Mouse (Mus musculus) gastrocnemius, postnatal 14 days (tissue): ENCODE data around the gene Taar5. TPM values are rescaled to one million over a fixed set of nuclear protein-coding genes. Genes with fewer than 3 reads are reported as not detected.

Experiments
- DNase-seq: peaks from one replicate; pipeline ENCODE4 v3.0.0; 2021; ENCODE audit warnings: mixed read lengths
- intact Hi-C: fragments of 180-260 bp; cut with DNase I; formaldehyde crosslinking; loops from one replicate; pipeline ENCODE4 v1.15.1; 2025; ENCODE audit warnings: low total_unique reads
- long read RNA-seq, 2 experiments: library from polyadenylated mRNA; stranded (forward); transcript quantifications; one replicate each; pipeline ENCODE4 v2.0.0; 2021
- total RNA-seq, 2 experiments: library from RNA; stranded (reverse); gene quantifications; 2 replicates each; pipeline ENCODE4 v1.2.3; 2021

Gene Taar5
- total RNA-seq: not detected
- long read RNA-seq, experiment 1: 0 reads
- long read RNA-seq, experiment 2: 0 reads

GRCm38 (mm10) chr10:23970656-23971165 lies at the start of gene Taar5:
Gene Taar5 (plus strand): TSS chr10:23970706.
- intact Hi-C loops: loop anchor here (10.0 kb wide), 1 partner anchor 114 kb away; no protein-coding TSS in a partner anchor
- DNase-seq: no peak

GRCm38 (mm10) chr10:23922468-23922867 lies 48.0 kb upstream of the Taar5 start:
- DNase-seq: no peak
- intact Hi-C loops: no loop called here

DNA sequence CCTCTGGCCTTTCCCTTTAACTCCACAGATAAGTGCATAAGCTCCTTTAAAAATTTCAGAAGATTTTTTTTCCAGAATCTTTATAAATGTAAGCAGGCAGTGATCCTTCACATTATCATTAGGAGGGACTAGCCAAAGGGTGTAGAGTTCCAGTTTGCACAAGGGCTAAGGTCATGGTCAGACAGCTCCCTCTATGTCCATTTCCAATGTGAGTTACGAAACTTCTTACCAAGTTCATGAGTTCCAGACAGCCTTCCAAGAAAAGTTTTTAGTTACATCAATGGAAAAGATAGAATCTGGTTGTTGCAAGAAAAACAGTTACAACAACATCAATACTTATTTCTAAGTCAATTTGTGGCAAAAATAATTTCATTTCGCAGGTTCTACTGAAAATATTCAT lies 46.6 kb upstream of the Taar5 start:
- intact Hi-C loops: no loop called here
- DNase-seq: no peak

DNA sequence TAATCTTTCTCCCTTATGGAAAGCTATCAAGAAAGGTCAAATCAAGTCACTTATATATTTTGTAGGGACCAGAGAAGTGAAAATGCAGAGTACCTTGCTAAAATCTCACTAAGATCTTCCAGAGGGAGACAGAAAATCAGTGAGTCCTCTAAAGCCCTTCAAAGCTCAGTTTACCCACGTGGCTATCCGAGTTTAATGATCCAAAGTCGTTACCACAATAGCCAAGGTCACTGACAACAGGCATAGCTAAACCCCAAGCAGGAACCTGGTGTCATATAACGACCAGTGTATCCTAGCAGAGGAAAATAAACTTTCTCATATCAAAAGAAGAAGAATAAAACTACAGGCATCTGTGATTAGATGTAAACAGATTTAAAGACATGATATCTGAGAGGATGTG lies 32.9 kb upstream of the Taar5 start:
- intact Hi-C loops: no loop called here
- DNase-seq: no peak

DNA sequence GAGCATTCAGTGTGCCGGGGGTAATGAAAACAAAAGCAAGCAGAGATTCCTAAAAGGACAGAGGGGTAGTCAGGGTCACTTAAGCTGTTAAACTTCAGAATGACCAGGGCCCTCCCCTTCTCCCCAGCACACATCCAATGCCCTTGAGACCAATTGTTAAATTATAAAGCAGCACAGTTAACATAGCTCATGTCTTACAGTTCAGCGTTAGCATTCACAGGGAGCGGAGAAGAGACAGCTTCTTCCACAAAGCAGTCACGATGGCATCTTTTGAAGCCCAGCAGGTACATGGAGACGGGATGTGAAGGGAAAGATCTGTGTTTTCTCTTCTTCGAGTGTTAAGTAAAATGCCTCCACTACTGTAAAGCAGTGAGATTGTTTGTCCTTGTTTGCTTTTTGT lies 32.2 kb upstream of the Taar5 start, which contains the start of gene Taar2:
Gene Taar2 (plus strand): TSS at position 261 of the 400 bp plus-strand sequence.
- intact Hi-C loops: no loop called here
- no peak for DNase-seq

- no peak for DNase-seq
- intact Hi-C loops: no loop called here
Measured at GRCm38 (mm10) chr10:23942465-23942864, 28.0 kb upstream of the Taar5 start.

DNA sequence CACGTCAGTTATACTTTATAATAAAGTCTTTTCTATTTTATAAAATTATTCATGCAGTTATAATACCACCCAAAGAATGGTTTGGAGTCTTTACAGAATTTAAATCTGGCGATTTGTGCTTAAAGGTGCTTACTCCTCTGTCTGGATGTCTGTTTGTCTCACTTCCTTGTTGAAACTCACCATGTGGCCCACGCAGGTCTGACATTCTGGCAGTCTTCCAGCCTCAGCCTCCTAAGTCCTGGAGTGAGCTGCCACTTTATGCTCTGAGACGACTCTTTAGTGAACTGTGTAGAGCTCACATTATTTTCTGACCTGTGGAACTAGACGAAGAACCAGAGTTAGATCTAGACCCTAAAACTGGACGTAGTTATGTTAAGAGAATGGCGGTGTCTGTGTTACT lies 22.5 kb upstream of the Taar5 start:
- intact Hi-C loops: no loop called here

DNA sequence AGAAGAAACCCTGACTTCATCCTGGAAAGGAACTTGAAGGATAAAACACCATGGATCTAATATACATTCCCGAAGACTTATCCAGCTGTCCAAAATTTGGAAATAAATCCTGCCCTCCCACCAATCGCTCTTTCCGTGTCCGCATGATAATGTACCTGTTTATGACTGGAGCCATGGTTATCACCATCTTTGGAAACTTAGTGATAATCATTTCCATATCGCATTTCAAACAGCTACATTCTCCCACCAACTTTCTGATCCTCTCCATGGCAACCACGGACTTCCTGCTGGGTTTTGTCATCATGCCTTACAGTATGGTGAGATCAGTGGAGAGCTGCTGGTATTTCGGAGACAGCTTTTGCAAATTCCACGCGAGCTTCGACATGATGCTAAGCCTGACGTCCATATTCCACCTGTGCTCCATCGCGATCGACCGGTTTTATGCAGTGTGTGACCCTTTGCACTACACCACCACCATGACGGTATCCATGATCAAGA lies 20.9 kb upstream of the Taar5 start, which contains the start of gene Taar3:
Gene Taar3 (plus strand): TSS at position 51 of the 498 bp plus-strand sequence.
- intact Hi-C loops: no loop called here

More for the DNA sequence above, 22.5 kb upstream of the Taar5 start:
- DNase-seq: no peak

GRCm38 (mm10) chr10:23951714-23952113 lies 18.8 kb upstream of the Taar5 start:
- intact Hi-C loops: no loop called here
- DNase-seq: no peak

More for the DNA sequence above, 20.9 kb upstream of the Taar5 start, which contains the start of gene Taar3:
- DNase-seq: no peak

DNA sequence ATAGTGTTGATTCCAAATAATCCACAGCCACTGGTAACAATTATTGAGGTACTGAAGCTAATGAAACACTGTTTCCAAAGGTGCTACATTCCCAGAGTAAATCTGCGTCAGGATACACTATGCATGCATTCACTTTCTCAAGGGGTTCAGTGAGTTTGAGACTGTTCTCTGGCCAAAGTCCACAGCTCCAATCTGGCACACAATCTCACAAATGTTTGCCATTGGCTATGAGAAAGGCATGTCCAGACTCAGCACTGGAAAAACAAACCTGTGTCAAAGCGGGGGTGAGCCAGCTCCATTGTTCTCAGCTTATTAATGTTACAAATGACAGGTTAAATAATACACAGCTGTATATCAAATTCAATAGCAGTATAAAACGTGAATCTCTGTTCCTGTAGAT lies 11.4 kb upstream of the Taar5 start:
- DNase-seq: no peak
- intact Hi-C loops: no loop called here

DNA sequence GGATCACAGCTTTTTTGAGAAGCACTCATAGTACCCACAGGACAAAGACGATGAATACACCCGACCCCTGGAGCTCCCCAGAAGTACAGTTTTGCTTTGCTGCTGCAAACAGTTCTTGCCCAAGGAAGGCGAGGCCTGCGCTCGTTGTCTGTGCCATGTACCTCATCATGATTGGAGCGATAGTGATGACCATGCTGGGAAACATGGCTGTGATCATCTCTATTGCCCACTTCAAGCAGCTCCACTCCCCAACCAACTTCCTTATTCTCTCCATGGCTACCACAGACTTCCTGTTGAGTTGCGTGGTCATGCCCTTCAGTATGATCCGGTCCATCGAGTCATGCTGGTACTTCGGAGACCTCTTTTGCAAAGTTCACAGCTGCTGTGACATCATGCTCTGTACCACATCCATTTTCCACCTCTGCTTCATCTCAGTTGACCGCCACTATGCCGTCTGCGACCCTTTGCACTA lies 10.0 kb upstream of the Taar5 start, which contains the start of gene Taar4:
Gene Taar4 (plus strand): TSS at position 51 of the 472 bp plus-strand sequence.
- DNase-seq: no peak
- intact Hi-C loops: no loop called here

GRCm38 (mm10) chr10:23963444-23963843 lies 7.1 kb upstream of the Taar5 start:
- intact Hi-C loops: no loop called here
- DNase-seq: no peak

GRCm38 (mm10) chr10:23964921-23965610 lies 5.4 kb upstream of the Taar5 start:
- intact Hi-C loops: no loop called here
- no peak for DNase-seq

- intact Hi-C loops: loop anchor here (10.0 kb wide), 1 partner anchor 114 kb away; no protein-coding TSS in a partner anchor
- no peak for DNase-seq
Measured at GRCm38 (mm10) chr10:23971256-23971655, 750 bp downstream of the Taar5 start.

DNA sequence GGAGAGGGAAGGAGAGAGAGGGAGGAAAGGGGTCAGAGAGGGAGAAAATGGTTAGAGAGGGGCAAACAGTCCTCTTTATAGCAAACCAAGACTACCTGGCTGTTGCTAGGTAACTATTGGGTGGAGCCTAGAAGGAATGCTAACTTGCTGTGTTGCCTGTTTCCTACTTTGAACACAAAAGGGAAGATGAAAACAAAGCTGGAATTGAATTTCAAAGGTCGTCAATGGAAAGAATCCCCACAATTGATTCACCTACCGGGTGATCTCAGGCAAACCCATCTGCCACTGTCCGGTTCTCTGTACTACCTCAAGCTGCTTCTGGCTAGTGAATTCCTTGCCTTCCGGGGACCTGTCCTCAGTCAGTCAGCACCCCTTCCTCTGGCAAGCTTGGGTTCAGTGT lies 7.5 kb downstream of the Taar5 start:
- intact Hi-C loops: loop anchor here (10.0 kb wide), 1 partner anchor 107 kb away; no protein-coding TSS in a partner anchor
- DNase-seq: no peak

GRCm38 (mm10) chr10:23978901-23979705 lies 8.6 kb downstream of the Taar5 start:
- intact Hi-C loops: loop anchor here (10.0 kb wide), 1 partner anchor 106 kb away; no protein-coding TSS in a partner anchor
- DNase-seq: peak; percentile 59

DNA sequence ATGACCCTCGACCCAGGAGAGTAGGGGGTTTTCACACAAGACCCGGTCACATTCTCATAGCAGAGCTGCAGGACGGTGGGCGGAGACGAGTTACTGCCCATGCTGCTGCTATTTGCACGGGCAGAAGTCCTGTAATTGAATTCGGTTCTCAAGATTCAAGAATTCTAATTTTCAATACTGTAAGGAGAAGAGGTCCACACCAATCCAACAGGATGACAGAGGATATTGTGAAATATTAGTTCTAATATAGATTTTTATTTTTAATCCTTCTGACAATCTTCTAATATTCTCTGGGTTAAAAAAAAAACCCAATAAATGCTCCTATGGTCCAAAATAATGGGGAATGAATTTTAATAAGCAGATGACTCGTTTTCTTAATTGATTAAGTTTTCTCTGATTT lies 15.0 kb downstream of the Taar5 start, which contains the start of gene Taar6:
Gene Taar6 (minus strand): TSS at position 101 of the 400 bp plus-strand sequence.
- intact Hi-C loops: no loop called here
- DNase-seq: no peak

DNA sequence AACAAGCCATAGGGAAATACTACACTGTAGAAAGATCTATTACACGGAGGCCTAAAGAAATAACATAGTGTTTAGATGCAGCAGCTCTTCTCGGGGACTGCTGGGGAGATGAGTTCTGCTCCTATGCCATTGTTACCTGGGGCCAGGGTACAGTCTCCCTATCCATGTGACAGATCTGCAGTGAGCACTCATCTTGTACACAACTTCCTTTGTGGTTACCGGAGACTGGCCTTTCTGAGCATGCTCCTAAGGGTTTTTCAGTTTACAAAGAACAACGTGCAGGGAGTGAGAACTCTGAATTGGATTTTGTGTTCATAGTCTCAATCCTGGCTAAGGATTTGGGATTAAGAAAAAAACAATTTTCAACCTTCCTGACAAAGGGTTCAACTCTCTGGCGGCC lies 15.9 kb downstream of the Taar5 start:
- DNase-seq: no peak
- intact Hi-C loops: no loop called here

DNA sequence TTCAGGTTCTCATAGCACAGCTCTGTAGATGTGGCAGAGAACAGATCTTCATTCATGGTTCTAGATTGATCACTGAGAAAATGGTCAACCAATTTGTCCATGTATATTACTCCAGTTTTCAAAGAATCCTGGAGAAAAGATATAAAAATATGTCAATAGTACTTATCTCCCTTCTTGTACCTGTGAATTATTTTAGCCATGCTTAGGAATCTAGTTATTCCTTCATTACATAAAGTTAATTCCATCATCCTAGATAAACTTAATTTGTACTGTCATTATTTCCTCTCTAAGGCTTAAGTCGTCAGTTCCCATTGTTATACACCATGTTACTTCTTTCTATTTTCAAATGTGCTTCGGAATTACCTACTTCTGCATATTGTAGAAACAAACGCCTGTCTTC lies 22.9 kb downstream of the Taar5 start, which contains the start of gene Taar7a:
Gene Taar7a (minus strand): TSS at position 101 of the 400 bp plus-strand sequence.
- DNase-seq: no peak
- intact Hi-C loops: no loop called here

GRCm38 (mm10) chr10:23999639-24000038 lies 29.1 kb downstream of the Taar5 start, which contains the start of gene Taar7b:
Gene Taar7b (plus strand): TSS chr10:23999939.
- DNase-seq: no peak
- intact Hi-C loops: no loop called here
